Mouse (Mus musculus) lung, postnatal 25 days (tissue): ENCODE measurements around the gene Gas6.

Experiments used
- DNase-seq: peaks from one replicate; pipeline ENCODE4 v3.0.0; 2022; ENCODE audit warnings: low spot score

The Gas6 gene

GRCm38 (mm10) chr8:13493858-13494631, at the start of gene Gas6:
Gene Gas6 (minus strand): TSS chr8:13494490.
- DNase-seq = no peak

DNA sequence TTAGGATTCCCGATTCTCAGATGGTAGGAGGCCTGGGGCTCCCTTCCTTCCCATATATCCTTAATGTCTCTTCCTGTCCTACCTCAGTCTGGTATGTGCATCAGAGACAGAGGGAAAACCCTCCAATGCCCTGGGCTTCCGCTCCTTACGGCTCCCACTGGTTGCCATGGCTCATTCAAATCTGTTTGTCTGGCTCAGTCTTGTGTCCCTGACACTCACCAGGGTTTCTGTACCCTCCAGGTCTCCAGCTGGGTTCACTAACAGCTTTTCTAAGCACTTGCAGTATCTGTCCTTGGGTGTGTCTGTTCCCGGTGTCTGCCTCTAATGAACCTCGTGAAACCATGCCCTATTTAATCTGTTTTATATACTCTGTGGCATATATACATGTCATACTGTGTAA, 47.2 kb upstream of the Gas6 start:
- DNase-seq = no peak

GRCm38 (mm10) chr8:13540122-13540521, 45.8 kb upstream of the Gas6 start:
- DNase-seq = peak; percentile 58

GRCm38 (mm10) chr8:13538821-13539220, 44.5 kb upstream of the Gas6 start:
- peak; percentile 94 for DNase-seq

DNA sequence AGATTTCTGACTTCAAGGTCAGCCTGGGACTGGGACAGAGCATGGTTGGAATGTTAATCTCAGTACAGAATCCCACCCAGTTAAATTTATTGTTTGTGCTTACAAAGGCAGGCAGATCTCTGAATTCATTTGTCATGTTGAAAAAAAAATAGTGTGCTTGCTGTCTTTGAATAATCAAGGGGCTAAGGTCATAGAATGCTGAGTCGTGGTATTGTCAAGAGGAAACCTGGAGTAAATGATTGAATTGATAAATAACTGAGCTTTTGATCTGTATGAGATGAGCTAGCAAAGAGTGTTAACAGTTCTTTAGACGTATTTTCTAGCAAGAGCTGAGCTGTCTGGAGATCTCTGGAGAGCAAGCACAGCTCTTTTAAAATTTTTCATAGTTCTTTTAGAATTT, 42.8 kb upstream of the Gas6 start:
- no peak for DNase-seq

DNA sequence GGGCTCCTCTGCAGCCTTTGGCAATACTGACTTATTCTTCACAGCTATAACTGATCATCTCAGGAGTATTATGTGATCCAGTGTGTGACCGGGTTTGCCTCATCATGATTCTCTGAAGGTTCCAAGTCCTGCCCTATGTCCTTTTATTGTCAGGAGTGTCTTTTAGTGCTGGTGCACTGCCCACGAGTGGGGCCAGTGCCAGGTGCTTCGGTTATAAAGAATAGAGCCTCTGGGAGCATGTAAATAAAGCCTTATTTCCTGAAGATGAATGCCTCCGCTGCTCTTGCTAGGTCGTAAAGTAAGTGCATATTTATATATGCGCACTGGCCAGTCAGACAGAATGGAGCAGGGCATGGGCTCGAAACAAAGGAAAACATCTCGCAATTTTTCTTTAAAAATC, 38.8 kb upstream of the Gas6 start:
- DNase-seq = no peak

DNA sequence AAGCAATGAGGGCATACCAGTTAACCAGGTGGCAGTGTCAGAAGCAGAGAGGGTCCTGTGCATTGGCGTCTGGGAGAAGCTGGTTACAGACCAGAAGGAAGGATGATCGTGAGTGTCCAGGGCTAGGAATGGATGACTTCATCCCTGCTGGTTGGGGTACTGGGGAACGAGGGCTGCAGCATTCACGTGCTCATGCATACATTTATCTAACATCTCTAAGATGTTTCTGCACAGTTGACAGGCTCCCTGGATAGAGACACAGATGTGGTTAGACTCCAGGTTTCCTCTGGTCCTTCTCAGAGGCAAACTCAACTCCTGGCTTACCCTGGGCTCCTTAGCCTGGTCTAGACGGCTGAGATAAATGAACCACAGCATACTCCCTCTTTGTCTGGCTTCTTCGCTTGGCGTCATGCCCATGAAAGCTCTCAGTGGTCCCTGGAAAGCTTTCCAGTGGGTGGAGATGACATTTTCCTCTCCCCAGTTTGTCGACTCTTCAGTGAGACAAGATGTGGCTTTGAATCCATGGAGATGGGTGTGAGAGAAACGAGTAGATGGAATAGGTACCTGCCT, 37.4 kb upstream of the Gas6 start:
- DNase-seq = no peak

DNA sequence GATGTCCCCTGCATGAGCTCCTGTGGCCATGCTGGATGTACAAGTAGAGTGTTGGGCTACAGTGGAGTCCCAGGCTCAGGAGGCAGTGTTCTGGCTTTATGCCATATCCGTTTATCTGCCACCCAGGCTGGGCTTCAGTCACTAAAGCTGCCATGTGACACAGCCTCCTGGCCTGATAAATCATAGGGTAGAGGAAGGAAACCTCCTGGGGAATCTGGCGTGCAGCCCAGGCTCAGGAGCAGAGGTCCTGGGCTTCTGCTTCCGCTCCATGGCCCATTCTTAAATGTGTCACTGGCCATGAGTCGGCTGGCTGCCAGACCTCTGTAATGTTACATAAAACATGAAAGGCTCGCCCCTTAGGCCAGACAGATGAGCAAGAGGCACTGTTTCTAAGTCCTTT, 36.7 kb upstream of the Gas6 start:
- peak; percentile 93 for DNase-seq

- DNase-seq = no peak
These were observed 36.1 kb upstream of the Gas6 start for GRCm38 (mm10) chr8:13530401-13530800.

- peak; percentile 89 for DNase-seq
These were observed 35.6 kb upstream of the Gas6 start for GRCm38 (mm10) chr8:13529891-13530316.

- DNase-seq = no peak
These were observed 34.9 kb upstream of the Gas6 start for GRCm38 (mm10) chr8:13529011-13529840.

- no peak for DNase-seq
These were observed 27.1 kb upstream of the Gas6 start for GRCm38 (mm10) chr8:13521392-13521791.

GRCm38 (mm10) chr8:13520349-13520748, 26.1 kb upstream of the Gas6 start:
- DNase-seq = no peak

DNA sequence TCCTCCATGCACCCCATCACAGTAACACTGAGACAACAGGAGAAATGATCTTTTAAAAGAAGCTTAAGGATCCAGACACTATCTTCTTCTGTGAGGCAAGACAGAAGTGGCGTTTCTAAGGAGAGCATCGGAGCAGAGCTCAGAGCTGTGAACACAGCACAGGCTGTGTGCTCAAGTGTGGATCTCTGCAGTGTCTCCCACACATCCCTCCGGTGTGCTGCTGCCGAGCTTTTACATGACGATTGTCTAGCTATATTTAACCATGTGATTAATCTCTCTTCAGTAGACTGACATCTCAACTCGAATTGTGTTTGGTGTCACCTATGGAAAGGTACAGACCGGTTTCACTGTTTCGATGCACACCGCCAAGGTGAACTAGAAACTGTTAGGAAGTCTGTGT, 25.2 kb upstream of the Gas6 start:
- DNase-seq = no peak

DNA sequence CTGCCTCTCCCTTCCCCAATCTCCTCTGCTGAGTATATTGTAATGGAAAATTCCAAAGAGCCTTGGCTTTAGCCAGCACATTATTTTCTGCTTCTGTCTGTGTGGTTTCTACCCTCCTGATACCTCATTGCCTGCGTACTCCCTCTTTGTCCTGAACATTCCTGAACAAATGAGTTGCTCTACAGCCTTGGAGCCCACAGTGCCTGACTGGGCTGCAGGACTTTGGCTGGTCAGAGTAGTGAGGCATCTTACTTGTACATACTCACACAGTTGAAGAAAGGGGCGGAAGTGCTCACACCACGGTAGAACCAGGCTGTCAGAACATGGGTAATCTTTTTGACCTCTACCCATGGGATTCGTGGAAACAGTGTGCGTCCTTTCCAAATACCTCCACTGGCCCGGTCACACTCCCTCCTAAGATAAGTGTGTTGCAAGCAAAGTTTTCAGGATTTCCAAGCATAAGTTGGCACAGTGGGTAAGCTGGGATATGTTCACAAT, 23.0 kb upstream of the Gas6 start:
- no peak for DNase-seq

- DNase-seq = no peak
These were observed 22.4 kb upstream of the Gas6 start for GRCm38 (mm10) chr8:13516728-13517127.

- peak; percentile 70 for DNase-seq
These were observed 21.7 kb upstream of the Gas6 start for GRCm38 (mm10) chr8:13516011-13516442.

- no peak for DNase-seq
These were observed 19.5 kb upstream of the Gas6 start for GRCm38 (mm10) chr8:13513556-13514370.

- no peak for DNase-seq
These were observed 18.4 kb upstream of the Gas6 start for GRCm38 (mm10) chr8:13512677-13513076.

- DNase-seq = no peak
These were observed 17.7 kb upstream of the Gas6 start for GRCm38 (mm10) chr8:13512016-13512415.

DNA sequence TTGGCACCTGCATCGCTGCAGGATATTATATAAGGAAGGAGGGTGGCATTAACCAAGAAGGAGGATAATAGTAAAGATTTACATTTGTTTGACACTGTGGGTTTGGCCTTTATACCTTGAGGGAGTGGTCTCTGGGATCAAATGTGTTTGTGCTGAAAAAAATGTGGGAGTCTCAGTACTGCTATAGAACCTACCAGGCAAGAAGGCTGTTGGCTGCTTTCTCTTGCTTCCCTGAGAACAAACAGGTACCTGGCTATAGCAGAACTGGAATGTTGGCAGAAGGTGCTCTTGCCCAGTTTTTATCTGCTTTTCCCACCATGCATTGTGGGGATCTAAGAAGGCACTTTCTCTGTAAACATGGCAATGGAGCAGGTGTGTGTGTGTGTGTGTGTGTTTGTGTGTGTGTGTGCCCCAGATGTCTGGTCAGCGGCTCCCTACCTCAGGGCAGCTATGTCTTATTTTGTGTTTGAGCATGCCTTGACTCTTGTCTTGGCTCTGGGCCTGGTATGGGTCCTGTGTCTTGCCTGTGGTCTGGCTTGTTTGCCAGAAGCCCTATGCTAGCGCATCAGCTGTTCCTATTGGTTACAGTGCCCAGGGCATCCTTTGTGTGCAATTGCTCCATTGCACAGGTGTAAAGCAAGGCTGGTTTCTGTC, 13.1 kb upstream of the Gas6 start:
- DNase-seq = no peak
